Mouse (Mus musculus): ENCODE data around the gene Mettl7b.

Mettl7b gene

GRCm38 (mm10) chr10:128947496-128947895 is 13.3 kb downstream of the Mettl7b start:
- in situ Hi-C loops (cut with MboI, MseI): no loop called here

- in situ Hi-C loops (cut with MboI, MseI): no loop called here
These were observed 15.1 kb downstream of the Mettl7b start for GRCm38 (mm10) chr10:128945675-128946074.

- in situ Hi-C loops (cut with MboI, MseI): no loop called here
These were observed 20.2 kb downstream of the Mettl7b start for GRCm38 (mm10) chr10:128940475-128941061.

- in situ Hi-C loops (cut with MboI, MseI): no loop called here
These were observed 21.8 kb downstream of the Mettl7b start for GRCm38 (mm10) chr10:128938974-128939373.

GRCm38 (mm10) chr10:128938457-128938856 is 22.3 kb downstream of the Mettl7b start:
- in situ Hi-C loops (cut with MboI, MseI): no loop called here

- in situ Hi-C loops (cut with MboI, MseI): no loop called here
These were observed 22.9 kb downstream of the Mettl7b start for GRCm38 (mm10) chr10:128937756-128938390.

GRCm38 (mm10) chr10:128935826-128936440 is 24.9 kb downstream of the Mettl7b start:
- in situ Hi-C loops (cut with MboI, MseI): no loop called here

- in situ Hi-C loops (cut with MboI, MseI): no loop called here
These were observed 25.6 kb downstream of the Mettl7b start for GRCm38 (mm10) chr10:128934997-128935787.

GRCm38 (mm10) chr10:128933976-128934721 is 26.6 kb downstream of the Mettl7b start:
- in situ Hi-C loops (cut with MboI, MseI): no loop called here

- in situ Hi-C loops (cut with MboI, MseI): no loop called here
These were observed 27.2 kb downstream of the Mettl7b start, which contains the start of gene Itga7 for GRCm38 (mm10) chr10:128933574-128933973. Gene Itga7 (plus strand): TSS chr10:128933818.

GRCm38 (mm10) chr10:128931441-128931840 is 29.3 kb downstream of the Mettl7b start:
- in situ Hi-C loops (cut with MboI, MseI): no loop called here

GRCm38 (mm10) chr10:128929638-128930378 is 31.0 kb downstream of the Mettl7b start:
- in situ Hi-C loops (cut with MboI, MseI): no loop called here

GRCm38 (mm10) chr10:128928356-128928755 is 32.4 kb downstream of the Mettl7b start:
- in situ Hi-C loops (cut with MboI, MseI): no loop called here

- in situ Hi-C loops (cut with MboI, MseI): no loop called here
These were observed 36.9 kb downstream of the Mettl7b start, which contains the start of gene Bloc1s1 for GRCm38 (mm10) chr10:128923935-128924334. Gene Bloc1s1 (minus strand): TSS chr10:128924035.

GRCm38 (mm10) chr10:128923013-128923691 is 37.6 kb downstream of the Mettl7b start:
- in situ Hi-C loops (cut with MboI, MseI): no loop called here

GRCm38 (mm10) chr10:128922822-128923012 is 38.1 kb downstream of the Mettl7b start, which contains the start of gene Rdh5:
Gene Rdh5 (minus strand): TSS chr10:128922888.
- in situ Hi-C loops (cut with MboI, MseI): no loop called here

GRCm38 (mm10) chr10:128921883-128922821 is 38.6 kb downstream of the Mettl7b start:
- in situ Hi-C loops (cut with MboI, MseI): no loop called here

- in situ Hi-C loops (cut with MboI, MseI): no loop called here
These were observed 39.5 kb downstream of the Mettl7b start for GRCm38 (mm10) chr10:128921251-128921650.

GRCm38 (mm10) chr10:128920736-128921161 is 40.0 kb downstream of the Mettl7b start:
- in situ Hi-C loops (cut with MboI, MseI): no loop called here

All from T-helper 1 cell (primary cell).